Mouse (Mus musculus): ENCODE data around the gene Tssk1. TPM values are rescaled to one million over a fixed set of nuclear protein-coding genes. Genes with fewer than 3 reads are reported as not detected.

Gene Tssk1
- total and polyA plus RNA-seq, 2 experiments from 2014 or later: 0.07 TPM; not detected in 1

DNA sequence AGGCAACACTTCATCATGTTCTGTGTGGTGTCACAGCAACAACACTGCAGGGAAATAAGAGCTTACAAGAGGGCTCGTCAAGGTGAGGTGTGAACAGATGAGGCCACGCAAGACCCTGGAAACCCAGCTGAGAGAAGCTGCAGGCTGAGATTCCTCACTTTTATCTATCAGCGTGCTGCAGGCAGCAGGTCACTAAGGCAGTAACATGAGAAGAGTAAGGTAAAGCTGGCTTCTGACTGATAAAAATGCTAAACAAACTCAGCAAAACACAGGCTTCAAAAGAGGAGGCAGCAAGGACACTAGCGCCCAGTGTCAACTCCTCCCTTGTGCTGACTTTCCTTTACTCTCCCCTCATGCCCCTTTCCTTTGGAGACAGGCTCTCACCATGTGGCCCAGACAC lies 21.0 kb upstream of the Tssk1 start:
- DNase-seq (ENCODE audit: low spot score) (no peak), ATAC-seq (ENCODE audit: low FRiP score) (no peak)
- Histone ChIP-seq H3K27ac (ENCODE audit: low read depth, low read length) (no peak overlapping the region), H3K9ac (replicated peaks; ENCODE audit: low read length, poor library complexity, severe bottlenecking) (no peak overlapping the region), H3K4me2 (ENCODE audit: low read depth, low read length, poor library complexity, severe bottlenecking) (no peak overlapping the region), H3K9me3 (ENCODE audit: low read length) (no peaks in the 10 kb centered on the region), H3K27me3 (ENCODE audit: insufficient read depth, low read length) (no peaks in the 10 kb centered on the region), H3K36me3 (ENCODE audit: insufficient read depth, low read length) (peaks cover 19% of the 10 kb centered on the region), H3K4me1 (ENCODE audit: insufficient read depth, low read length) (no peaks in the 10 kb centered on the region), H3K4me3 (ENCODE audit: low read depth, low read length) (no peak overlapping the region)
- no peak for TF ChIP-seq CTCF (IDR thresholded peaks at IDR 0.05)
- WGBS: 66% methylated on average over 4 of the region's 4 CpGs

DNA sequence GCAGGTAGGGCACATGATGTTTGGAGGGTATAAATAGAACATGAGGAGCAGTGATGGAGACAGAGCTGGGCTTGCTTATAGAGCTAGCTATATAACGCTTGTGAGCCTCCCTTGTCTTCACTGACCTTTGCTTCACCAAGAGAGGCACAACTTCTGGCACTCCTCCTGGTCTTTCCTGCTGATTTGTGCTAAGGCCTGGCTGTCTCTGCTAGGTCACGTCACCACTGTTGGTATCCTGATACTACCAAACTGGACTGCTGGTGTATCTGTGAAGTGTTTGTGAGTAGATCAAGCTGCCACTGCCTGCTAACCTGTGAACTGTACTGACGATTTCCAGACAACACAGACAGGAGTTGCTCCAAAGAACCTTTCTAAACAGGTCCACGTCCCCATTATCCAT lies 18.8 kb upstream of the Tssk1 start:
- peaks cover 9% of the 10 kb centered on the region for H3K36me3 ChIP-seq (ENCODE audit: insufficient read depth, low read length)
- no peak overlapping the region for H3K27ac ChIP-seq (ENCODE audit: low read depth, low read length)
- TF ChIP-seq CTCF (IDR thresholded peaks at IDR 0.05): no peak
- H3K9me3 ChIP-seq (ENCODE audit: low read length): no peaks in the 10 kb centered on the region
- H3K27me3 ChIP-seq (ENCODE audit: insufficient read depth, low read length): no peaks in the 10 kb centered on the region
- WGBS: 94% methylated on average over 4 of the region's 4 CpGs
- DNase-seq (ENCODE audit: low spot score): no peak
- no peak for ATAC-seq (ENCODE audit: low FRiP score)
- no peak overlapping the region for H3K4me2 ChIP-seq (ENCODE audit: low read depth, low read length, poor library complexity, severe bottlenecking)
- no peaks in the 10 kb centered on the region for H3K4me1 ChIP-seq (ENCODE audit: insufficient read depth, low read length)
- H3K4me3 ChIP-seq (ENCODE audit: low read depth, low read length): no peak overlapping the region
- H3K9ac ChIP-seq (replicated peaks; ENCODE audit: low read length, poor library complexity, severe bottlenecking): no peak overlapping the region

DNA sequence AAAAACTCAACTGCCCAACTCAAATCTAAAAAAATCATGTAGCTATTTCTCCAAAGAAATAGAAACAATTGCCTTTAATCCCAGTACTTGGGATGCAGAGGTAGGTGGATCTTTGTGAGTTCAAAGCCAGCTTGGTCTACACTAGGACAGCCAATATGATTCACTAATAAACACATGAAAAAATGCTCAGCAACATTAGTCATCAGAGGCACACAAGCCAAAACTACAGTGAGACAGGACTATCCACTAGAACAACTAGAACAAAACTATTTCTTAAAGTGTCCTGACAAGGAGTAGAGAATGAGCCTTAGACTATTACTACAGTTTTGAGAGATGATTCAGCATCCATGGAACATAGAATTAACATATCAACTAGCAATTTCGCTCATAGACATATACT lies 17.9 kb upstream of the Tssk1 start:
- Histone ChIP-seq H3K9me3 (ENCODE audit: low read length) (no peaks in the 10 kb centered on the region), H3K27me3 (ENCODE audit: insufficient read depth, low read length) (no peaks in the 10 kb centered on the region), H3K4me2 (ENCODE audit: low read depth, low read length, poor library complexity, severe bottlenecking) (no peak overlapping the region), H3K27ac (ENCODE audit: low read depth, low read length) (no peak overlapping the region), H3K9ac (replicated peaks; ENCODE audit: low read length, poor library complexity, severe bottlenecking) (no peak overlapping the region), H3K36me3 (ENCODE audit: insufficient read depth, low read length) (peaks cover 8% of the 10 kb centered on the region), H3K4me3 (ENCODE audit: low read depth, low read length) (no peak overlapping the region), H3K4me1 (ENCODE audit: insufficient read depth, low read length) (no peaks in the 10 kb centered on the region)
- WGBS: 93% methylated on average over 1 of the region's 1 CpGs
- DNase-seq (ENCODE audit: low spot score) (no peak), ATAC-seq (ENCODE audit: low FRiP score) (no peak)
- no peak for TF ChIP-seq CTCF (IDR thresholded peaks at IDR 0.05)

DNA sequence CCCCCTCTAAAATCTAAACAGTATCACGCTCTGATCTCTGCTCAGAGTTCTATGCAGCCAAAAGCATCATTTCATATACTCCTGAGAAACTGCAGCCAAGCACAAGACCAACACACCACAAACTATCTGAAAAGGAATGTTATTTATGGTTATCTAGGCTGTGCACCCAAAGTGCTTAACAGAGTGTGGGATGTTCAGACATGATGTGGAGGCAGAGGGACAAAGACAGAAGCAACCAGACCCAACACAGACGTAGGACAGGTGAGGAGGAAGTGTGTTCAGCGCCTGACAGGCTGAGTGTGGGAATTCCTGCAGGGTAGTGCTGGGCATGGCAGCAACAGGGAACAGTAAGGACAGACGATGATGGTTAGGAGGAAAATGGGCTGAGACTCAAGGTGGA lies 14.5 kb upstream of the Tssk1 start:
- DNase-seq (ENCODE audit: low spot score) (no peak), ATAC-seq (ENCODE audit: low FRiP score) (no peak)
- Histone ChIP-seq H3K27ac (ENCODE audit: low read depth, low read length) (no peak overlapping the region), H3K36me3 (ENCODE audit: insufficient read depth, low read length) (0 out of 2 replicates have a peak, but pooled peaks cover 5% of the 10 kb centered on the region), H3K4me1 (ENCODE audit: insufficient read depth, low read length) (no peaks in the 10 kb centered on the region), H3K9ac (replicated peaks; ENCODE audit: low read length, poor library complexity, severe bottlenecking) (no peak overlapping the region), H3K27me3 (ENCODE audit: insufficient read depth, low read length) (no peaks in the 10 kb centered on the region), H3K4me3 (ENCODE audit: low read depth, low read length) (no peak overlapping the region), H3K4me2 (ENCODE audit: low read depth, low read length, poor library complexity, severe bottlenecking) (no peak overlapping the region), H3K9me3 (ENCODE audit: low read length) (no peaks in the 10 kb centered on the region)
- no peak for TF ChIP-seq CTCF (IDR thresholded peaks at IDR 0.05)
- WGBS: 92% methylated on average over 4 of the region's 4 CpGs

DNA sequence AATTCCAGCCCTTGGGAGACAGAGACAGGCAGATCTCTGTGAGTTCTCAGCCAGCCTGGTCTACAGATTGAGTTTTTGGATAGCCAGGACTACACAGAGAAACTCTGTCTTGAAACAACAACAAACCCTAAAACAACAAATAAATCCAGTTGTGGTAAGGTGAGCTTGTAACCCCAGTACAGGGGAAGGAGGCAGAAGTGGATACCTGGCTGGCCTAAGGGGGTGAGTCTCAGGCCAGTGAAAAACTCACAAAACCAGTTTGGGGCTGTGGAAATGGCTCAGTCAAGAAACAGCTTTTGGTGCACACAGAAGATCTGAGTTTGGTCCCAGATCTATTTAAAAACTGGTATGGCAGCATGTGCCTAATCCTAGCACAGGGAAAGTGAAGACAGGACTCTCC lies 11.8 kb upstream of the Tssk1 start:
- no peak for TF ChIP-seq CTCF (IDR thresholded peaks at IDR 0.05)
- H3K27ac ChIP-seq (ENCODE audit: low read depth, low read length): no peak overlapping the region
- H3K36me3 ChIP-seq (ENCODE audit: insufficient read depth, low read length): 0 out of 2 replicates have a peak, but pooled peaks cover 5% of the 10 kb centered on the region
- no peak overlapping the region for H3K4me2 ChIP-seq (ENCODE audit: low read depth, low read length, poor library complexity, severe bottlenecking)
- no peaks in the 10 kb centered on the region for H3K9me3 ChIP-seq (ENCODE audit: low read length)
- no peak overlapping the region for H3K4me3 ChIP-seq (ENCODE audit: low read depth, low read length)
- no peak overlapping the region for H3K9ac ChIP-seq (replicated peaks; ENCODE audit: low read length, poor library complexity, severe bottlenecking)
- no peak for ATAC-seq (ENCODE audit: low FRiP score)
- peaks cover 4% of the 10 kb centered on the region; the same call in 1 of the 2 replicates for H3K4me1 ChIP-seq (ENCODE audit: insufficient read depth, low read length)
- no peaks in the 10 kb centered on the region for H3K27me3 ChIP-seq (ENCODE audit: insufficient read depth, low read length)
- DNase-seq (ENCODE audit: low spot score): no peak

DNA sequence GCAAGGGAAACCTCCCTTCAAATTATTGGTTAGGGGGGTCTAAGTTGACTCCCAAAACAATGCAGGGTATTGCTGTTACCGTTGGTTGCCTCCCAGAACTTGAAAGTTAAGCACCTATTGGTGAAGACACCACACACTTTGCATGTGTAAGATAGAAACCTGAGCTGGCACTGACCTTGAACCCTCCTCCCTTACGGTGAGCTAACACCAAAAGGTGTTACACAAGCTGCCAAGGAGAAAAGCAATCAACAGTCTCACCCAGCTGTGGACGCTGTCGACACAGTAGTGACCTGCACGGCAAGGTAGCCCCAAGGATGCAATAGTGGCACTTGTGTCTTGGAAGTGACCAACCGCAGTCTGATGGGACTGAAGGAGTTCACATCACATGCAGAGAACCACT lies 9.9 kb upstream of the Tssk1 start:
- DNase-seq (ENCODE audit: low spot score) (no peak), ATAC-seq (ENCODE audit: low FRiP score) (no peak)
- peaks cover 4% of the 10 kb centered on the region; the same call in 1 of the 2 replicates for H3K4me1 ChIP-seq (ENCODE audit: insufficient read depth, low read length)
- H3K4me2 ChIP-seq (ENCODE audit: low read depth, low read length, poor library complexity, severe bottlenecking): no peak overlapping the region
- no peak overlapping the region for H3K9ac ChIP-seq (replicated peaks; ENCODE audit: low read length, poor library complexity, severe bottlenecking)
- H3K4me3 ChIP-seq (ENCODE audit: low read depth, low read length): no peak overlapping the region
- WGBS: 91% methylated on average over 6 of the region's 6 CpGs
- H3K9me3 ChIP-seq (ENCODE audit: low read length): no peaks in the 10 kb centered on the region
- no peak overlapping the region for H3K27ac ChIP-seq (ENCODE audit: low read depth, low read length)
- H3K27me3 ChIP-seq (ENCODE audit: insufficient read depth, low read length): no peaks in the 10 kb centered on the region
- 0 out of 2 replicates have a peak, but pooled peaks cover 5% of the 10 kb centered on the region for H3K36me3 ChIP-seq (ENCODE audit: insufficient read depth, low read length)
- no peak for TF ChIP-seq CTCF (IDR thresholded peaks at IDR 0.05)

Data from midbrain, postnatal 0 days (tissue).